Mouse (Mus musculus) right cerebral cortex, postnatal 4 days (tissue): ENCODE measurements around the gene Tmem54.

Experiments
- DNase-seq: peaks from one replicate; pipeline ENCODE4 v3.0.0-alpha.2; 2022

Gene Tmem54

DNA sequence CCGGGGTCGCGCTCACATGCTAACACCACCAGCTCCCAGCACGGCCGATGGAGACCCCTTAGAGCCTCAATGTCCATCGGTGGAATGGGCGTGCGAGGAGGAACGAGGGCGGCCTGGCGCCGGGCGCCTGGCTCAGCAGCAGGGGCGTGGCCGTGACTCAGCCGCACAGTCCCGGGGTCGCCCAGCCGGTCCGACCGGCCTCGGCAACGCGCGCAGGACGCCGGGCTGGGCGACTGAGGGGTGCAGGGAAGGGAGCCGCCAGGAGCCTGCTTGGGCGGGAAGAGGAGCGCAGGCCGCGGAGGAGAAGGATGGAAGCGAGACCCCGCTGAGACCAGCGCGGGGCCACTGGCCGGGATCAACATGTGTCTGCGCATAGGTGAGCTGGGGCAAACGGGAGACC lies at the start of gene Tmem54:
Tmem54 (plus strand) TSS at position 193 of the 400 bp plus-strand sequence.
- DNase-seq: no peak

DNA sequence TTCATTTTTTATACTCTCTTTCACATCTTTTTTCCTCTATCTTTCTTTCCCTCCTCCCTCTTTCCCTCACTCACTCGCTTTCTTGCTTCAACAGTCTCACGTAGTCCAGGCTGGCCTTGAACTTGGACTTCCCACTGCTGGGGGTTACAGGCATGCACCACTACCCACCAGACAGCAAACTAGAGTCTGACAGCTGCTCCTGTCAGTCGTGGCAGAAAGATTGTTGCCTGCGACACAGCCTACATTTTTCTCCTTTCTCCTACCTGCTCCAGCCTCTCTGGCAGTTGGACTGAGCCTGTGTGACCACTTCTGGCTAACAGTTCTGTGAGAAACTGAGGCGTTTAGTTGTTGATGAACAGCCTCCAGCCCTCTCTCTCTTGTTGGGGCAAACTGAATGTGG lies 49.8 kb upstream of the Tmem54 start:
- no peak for DNase-seq

DNA sequence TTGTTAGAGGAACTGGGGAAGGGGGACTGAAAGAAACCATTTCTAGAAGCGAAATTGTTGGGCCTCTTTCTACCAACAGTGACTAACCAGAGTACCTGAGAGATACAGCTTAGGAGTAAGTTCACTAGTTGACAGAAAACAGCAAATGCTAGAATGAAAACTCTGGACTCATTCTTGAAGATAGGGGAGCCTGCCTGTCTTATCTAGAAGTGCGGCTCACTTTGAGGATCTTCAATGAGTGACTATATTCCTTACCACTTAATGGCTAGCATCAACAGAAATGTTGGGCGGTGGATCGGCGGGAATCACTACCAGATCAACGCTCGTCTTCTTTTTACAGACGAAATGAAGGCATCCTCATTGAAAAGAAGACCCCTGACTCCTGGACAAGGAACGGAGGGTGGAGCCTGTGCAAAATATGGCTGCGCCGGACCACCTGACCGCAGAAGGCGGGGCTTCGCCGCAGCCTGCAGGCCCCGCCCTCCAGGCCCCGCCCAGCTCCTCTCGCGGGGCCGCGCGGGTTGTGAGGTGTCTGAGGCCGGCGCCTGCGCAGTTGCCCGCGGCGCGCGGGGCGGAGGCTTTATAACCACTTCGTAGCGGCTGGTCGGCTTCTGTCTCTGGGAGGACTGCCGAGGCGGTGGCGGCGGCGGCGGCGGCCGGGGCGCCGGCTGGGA lies 47.7 kb upstream of the Tmem54 start:
- peak; percentile 98 for DNase-seq

GRCm38 (mm10) chr4:129058207-129059092 lies 46.9 kb upstream of the Tmem54 start, which contains the start of gene Rnf19b:
Rnf19b (plus strand) TSS chr4:129058271.
- DNase-seq: peak; percentile 43

DNA sequence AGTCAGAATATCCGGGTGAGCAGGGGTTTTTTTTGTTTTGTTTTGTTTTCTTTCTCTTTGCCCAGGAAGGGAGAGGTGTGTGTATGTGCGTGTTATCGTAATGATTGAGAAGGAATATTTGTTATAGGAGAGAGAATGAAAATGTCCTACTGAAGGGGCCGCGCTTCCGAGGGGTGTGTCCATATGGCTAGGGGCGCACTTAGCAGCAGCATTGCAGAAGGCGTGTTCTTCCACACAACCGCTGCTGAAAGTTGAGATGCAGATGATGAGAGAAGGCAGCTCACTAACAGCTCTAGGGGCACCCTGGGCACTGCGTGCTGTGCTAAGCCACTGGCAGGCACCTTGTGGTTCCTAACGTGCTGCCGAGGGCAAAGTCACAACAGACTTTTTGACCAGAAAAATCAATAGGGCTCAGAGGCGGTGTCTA lies 46.2 kb upstream of the Tmem54 start:
- no peak for DNase-seq

GRCm38 (mm10) chr4:129059922-129060321 lies 45.4 kb upstream of the Tmem54 start:
- no peak for DNase-seq

- DNase-seq: no peak
These were observed 43.9 kb upstream of the Tmem54 start for GRCm38 (mm10) chr4:129061486-129061885.

- no peak for DNase-seq
These were observed 42.9 kb upstream of the Tmem54 start for GRCm38 (mm10) chr4:129062281-129063075.

DNA sequence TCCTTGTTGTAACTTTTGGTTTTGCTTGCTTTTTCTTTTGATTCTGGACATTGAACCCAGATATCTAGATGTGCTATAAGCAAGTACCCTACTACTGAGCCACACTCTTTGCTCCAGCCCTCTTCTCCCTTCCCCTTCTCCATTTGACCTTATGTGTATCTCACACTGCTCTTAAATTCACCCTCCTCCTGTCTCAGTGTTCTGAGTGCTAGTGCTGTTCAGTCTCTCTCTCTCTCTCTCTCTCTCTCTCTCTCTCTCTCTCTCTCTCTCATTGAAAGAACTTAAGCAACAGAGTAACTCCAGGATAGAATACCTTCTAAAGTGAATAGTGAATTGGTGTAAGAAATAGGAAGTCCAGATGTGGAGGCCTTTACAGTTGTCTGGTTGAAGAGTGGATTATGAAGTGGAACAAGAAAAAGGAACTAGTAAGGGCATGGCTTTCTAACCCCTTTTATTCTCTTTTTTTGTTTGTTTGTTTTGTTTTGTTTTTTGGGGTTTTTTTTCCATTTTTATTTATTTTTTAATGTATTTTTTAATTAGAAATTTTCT lies 39.6 kb upstream of the Tmem54 start:
- no peak for DNase-seq

- DNase-seq: no peak
These were observed 37.5 kb upstream of the Tmem54 start for GRCm38 (mm10) chr4:129067638-129068415.

- DNase-seq: no peak
These were observed 36.5 kb upstream of the Tmem54 start for GRCm38 (mm10) chr4:129068848-129069247.

- DNase-seq: no peak
These were observed 26.2 kb upstream of the Tmem54 start for GRCm38 (mm10) chr4:129079126-129079525.

DNA sequence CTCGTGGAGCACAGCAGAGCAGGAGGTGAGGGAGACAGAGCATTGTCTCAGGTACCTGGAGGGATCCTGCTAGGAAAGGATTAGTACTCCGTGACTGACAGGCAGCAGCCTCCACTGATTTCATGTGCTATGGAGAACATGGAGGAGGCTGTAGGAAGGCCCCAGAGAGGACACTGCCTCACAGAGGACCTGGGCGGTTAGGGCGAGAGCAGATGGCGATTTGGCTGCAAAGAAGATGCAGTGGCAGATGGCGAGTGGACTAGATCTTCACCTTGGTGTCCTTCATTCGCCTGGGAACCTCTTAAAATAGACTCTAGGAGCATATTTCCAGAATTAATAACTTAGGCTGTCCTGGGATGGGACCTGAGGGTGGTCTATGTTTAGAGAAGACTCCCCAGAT lies 24.3 kb upstream of the Tmem54 start:
- DNase-seq: no peak

- DNase-seq: no peak
These were observed 23.8 kb upstream of the Tmem54 start for GRCm38 (mm10) chr4:129081512-129081911.

DNA sequence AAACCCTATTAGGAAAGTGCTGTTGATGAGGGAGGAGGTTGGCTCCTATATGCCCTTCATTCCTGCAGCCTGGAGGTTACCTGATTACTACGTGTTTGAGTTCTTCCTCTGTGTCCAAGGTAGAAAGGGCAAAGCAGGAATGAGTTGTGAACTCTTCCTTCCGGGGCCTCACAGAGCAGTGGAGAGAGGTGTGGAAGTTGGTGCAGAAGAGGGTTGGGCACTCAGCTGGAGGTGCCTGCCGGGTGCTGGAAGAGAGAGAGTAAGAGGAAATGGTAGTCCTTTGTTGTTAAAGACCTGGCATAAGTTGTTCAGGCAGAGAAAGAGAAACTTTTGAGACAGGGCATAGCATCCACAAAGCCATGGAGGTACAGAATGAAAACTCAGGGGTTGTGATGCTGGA lies 23.4 kb upstream of the Tmem54 start:
- no peak for DNase-seq

GRCm38 (mm10) chr4:129082379-129083115 lies 22.8 kb upstream of the Tmem54 start:
- DNase-seq: peak; percentile 63

DNA sequence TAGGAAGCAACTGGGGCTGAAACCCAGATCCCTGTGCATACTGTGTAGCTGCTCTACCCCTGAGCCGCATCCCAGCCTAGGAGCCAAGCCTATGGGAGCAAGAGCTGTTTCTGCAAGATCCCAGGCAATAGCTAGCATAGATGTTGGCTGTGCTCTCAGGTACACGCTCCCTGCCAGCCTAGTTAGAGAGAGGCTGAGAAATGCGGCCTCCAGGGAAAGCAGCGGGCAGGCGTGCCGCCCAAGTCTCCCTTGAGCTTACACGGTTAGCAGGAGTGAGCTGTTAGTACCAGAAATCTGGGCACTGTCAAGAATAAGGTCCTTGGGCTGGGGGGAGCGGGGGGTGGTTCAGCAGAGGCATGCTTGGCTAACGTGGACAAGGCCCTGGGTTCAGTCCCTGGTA lies 20.5 kb upstream of the Tmem54 start:
- no peak for DNase-seq

- DNase-seq: peak; percentile 73
These were observed 19.3 kb upstream of the Tmem54 start for GRCm38 (mm10) chr4:129086078-129086477.

DNA sequence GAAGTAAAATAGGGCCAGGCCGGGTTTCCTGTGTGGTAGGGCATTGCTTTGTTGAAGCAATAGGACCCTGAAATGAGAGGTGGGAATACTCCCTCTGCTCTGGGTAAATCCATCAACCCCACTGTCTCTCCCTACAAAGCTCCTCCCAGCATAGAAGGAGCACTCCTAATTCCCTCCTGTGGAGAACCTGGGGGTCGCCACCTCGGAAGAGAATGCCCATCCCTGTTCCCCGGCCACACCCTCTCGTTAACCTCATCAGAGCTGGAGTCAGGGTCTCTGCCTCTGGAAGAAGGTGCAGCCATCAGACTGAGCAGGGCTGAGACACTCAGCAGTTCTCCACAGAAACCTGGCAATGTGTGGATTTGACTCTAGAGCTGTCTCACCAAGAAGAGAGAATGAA lies 17.5 kb upstream of the Tmem54 start:
- DNase-seq: no peak

DNA sequence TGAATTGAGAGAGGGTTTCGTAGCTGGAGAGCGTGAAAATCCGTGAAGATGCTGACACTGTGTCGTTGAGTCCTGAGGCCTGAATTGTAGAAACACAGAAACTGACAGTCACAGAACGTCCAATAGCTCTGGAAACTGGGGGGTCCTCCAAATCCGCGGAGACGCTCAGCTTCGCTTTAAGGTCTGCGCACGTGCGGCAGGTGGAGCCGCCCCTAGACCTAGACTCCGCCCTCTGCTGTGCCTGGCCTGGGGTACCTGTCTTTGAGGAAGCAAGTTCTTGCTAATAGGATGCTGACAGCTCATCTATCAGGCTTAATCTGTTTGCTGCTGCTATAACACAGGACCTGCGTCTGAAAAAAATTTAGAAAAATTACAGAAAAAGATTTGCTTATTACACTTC lies 10.1 kb upstream of the Tmem54 start:
- DNase-seq: no peak

- DNase-seq: no peak
These were observed 8.3 kb upstream of the Tmem54 start for GRCm38 (mm10) chr4:129097006-129097405.
